Comparison of ENCODE assay signal across 8 mouse cellular contexts in the genomic region with DNA sequence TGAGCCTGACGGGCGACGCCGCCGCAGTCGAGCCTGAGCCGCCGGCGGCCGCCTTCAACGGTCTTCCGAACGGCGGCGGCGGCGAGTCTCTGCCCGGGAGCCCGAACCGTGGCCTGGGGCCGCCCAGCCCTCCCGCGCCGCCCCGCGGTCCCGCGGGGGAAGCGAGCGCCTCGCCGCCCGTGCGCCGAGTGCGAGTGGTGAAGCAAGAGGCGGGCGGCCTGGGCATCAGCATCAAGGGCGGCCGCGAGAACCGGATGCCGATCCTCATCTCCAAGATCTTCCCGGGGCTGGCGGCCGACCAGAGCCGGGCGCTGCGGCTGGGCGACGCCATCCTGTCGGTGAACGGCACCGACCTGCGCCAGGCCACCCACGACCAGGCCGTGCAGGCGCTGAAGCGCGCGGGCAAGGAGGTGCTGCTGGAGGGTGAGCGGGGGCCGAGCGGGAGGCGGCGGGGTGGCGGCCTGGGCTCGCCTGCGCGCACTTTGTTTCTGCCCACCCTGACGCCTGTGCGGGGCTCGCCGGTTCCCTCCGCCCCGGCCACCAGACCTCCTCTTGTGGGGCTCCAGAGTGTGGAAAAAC. TPM values are rescaled to one million over a fixed set of nuclear protein-coding genes. Genes with fewer than 3 reads are reported as not detected.
DNase-seq lines count a peak whose midpoint lies in the region; ATAC-seq and TF ChIP-seq lines count a peak whose summit lies in the region.

No protein-coding gene starts in this region.

- no peak for TF ChIP-seq POLR2A in liver, adult 2 months (IDR thresholded peaks at IDR 0.05; ENCODE audit: extremely low read depth, insufficient read depth, low read length)

- DNase-seq in cerebellum, postnatal 14 days: peak; percentile 64 to 73
- peak; percentile 27 to 58 for DNase-seq in gastrocnemius, postnatal 36 days
- peak; percentile 57 for DNase-seq in kidney, adult 11 months
- DNase-seq in liver, adult 2 months (ENCODE audit: extremely low read depth, low read depth, low spot score): no peak
- peak; percentile 38 for DNase-seq in midbrain, postnatal 0 days (ENCODE audit: low spot score)
- peak; percentile 16 to 38 for DNase-seq in spleen, postnatal 36 days (ENCODE audit: low spot score in 2 of 2)

- no peaks in the 10 kb centered on the region; the same call in 1 of the 2 replicates for H3K9me3 ChIP-seq in erythroblast, embryonic 14.5 days (ENCODE audit: control insufficient read depth, low read length)
- no peaks in the 10 kb centered on the region for H3K9me3 ChIP-seq in midbrain, postnatal 0 days (ENCODE audit: low read length)

- H3K9ac ChIP-seq in liver, adult 2 months (ENCODE audit: low read depth, low read length): peak overlapping the region; percentile 86
- H3K9ac ChIP-seq in midbrain, postnatal 0 days (replicated peaks; ENCODE audit: low read length, poor library complexity, severe bottlenecking): peak overlapping the region; percentile 83

- H3K27me3 ChIP-seq in erythroblast, embryonic 14.5 days (ENCODE audit: control insufficient read depth): peaks cover 68% of the 10 kb centered on the region
- no peaks in the 10 kb centered on the region for H3K27me3 ChIP-seq in liver, adult 2 months (ENCODE audit: control insufficient read depth, insufficient read depth, low read length)
- H3K27me3 ChIP-seq in midbrain, postnatal 0 days (ENCODE audit: insufficient read depth, low read length): no peaks in the 10 kb centered on the region

- H3K79me2 ChIP-seq in liver, adult 2 months (ENCODE audit: control insufficient read depth, insufficient read depth, low read length): peaks cover 9% of the 10 kb centered on the region; the same call in 1 of the 2 replicates

- peak overlapping the region; percentile 71 for H3K27ac ChIP-seq in liver, adult 2 months (replicated peaks; ENCODE audit: insufficient read depth, low read depth, low read length)
- H3K27ac ChIP-seq in midbrain, postnatal 0 days (ENCODE audit: low read depth, low read length): peak overlapping the region; percentile 82

- H3K4me1 ChIP-seq in erythroblast, embryonic 14.5 days (ENCODE audit: control insufficient read depth): peaks cover 18% of the 10 kb centered on the region
- peaks cover 2% of the 10 kb centered on the region for H3K4me1 ChIP-seq in liver, adult 2 months (ENCODE audit: control insufficient read depth, insufficient read depth, low read length)
- peaks cover 7% of the 10 kb centered on the region; the same call in 1 of the 2 replicates for H3K4me1 ChIP-seq in midbrain, postnatal 0 days (ENCODE audit: insufficient read depth, low read length)

- H3K4me3 ChIP-seq in erythroblast, embryonic 14.5 days (replicated peaks): peak overlapping the region; percentile 65
- H3K4me3 ChIP-seq in liver, adult 2 months (ENCODE audit: insufficient read depth, low read depth, low read length): peak overlapping the region; percentile 79
- H3K4me3 ChIP-seq in midbrain, postnatal 0 days (ENCODE audit: low read depth, low read length): peak overlapping the region; percentile 89

- intact Hi-C loops in gastrocnemius, postnatal 36 days (cut with DNase I): no loop called here

- under 1% methylated on average over 76 of the region's 76 CpGs for WGBS in liver, adult 2 months
- WGBS in midbrain, postnatal 0 days: 0% methylated on average over 59 of the region's 76 CpGs

- H3K36me3 ChIP-seq in erythroblast, embryonic 14.5 days (ENCODE audit: control insufficient read depth): no peaks in the 10 kb centered on the region
- H3K36me3 ChIP-seq in liver, adult 2 months (ENCODE audit: control insufficient read depth, insufficient read depth, low read length): no peaks in the 10 kb centered on the region
- no peaks in the 10 kb centered on the region for H3K36me3 ChIP-seq in midbrain, postnatal 0 days (ENCODE audit: insufficient read depth, low read length)

- ATAC-seq in erythroblast, adult 5-6 weeks (replicated peaks; ENCODE audit: low FRiP score, poor library complexity, severe bottlenecking): no peak
- peak; percentile 69 for ATAC-seq in midbrain, postnatal 0 days (ENCODE audit: low FRiP score)

- peak overlapping the region; percentile 70 for H3K4me2 ChIP-seq in midbrain, postnatal 0 days (ENCODE audit: low read depth, low read length, poor library complexity, severe bottlenecking)

- TF ChIP-seq CTCF in liver, adult 2 months (IDR thresholded peaks at IDR 0.05; ENCODE audit: low read depth, low read length): no peak
- no peak for TF ChIP-seq CTCF in midbrain, postnatal 0 days (IDR thresholded peaks at IDR 0.05)

RNA-seq across cellular contexts. Expression of a gene that starts 0.4 kb away (rescaled TPM):
- 0.01 and 0.08 TPM in 2 replicates for polyA plus RNA-seq in erythroblast, embryonic 14.5 days (2012)
- 2.1 and 4.2 TPM in 2 replicates for total RNA-seq in erythroblast, adult 5-6 weeks (2015; ENCODE audit: low replicate concordance)
- total RNA-seq in erythroblast, adult 5-6 weeks (2017; ENCODE audit: low replicate concordance): 1.7 and 2.9 TPM in 2 replicates
- total RNA-seq in gastrocnemius, postnatal 36 days (2021): 1 to 10 TPM; 5.0 to 5.6 TPM
- 3.0 and 4.9 TPM in 2 replicates for total RNA-seq in liver, adult 2 months (2014; rRNA removed)
- 1.6 TPM in 2 replicates for polyA plus RNA-seq in liver, adult 2 months (2012; rRNA removed)
- total RNA-seq in midbrain, postnatal 0 days (2014; rRNA removed): 7.1 and 7.9 TPM in 2 replicates
- 3.2 and 3.3 TPM in 2 replicates for polyA plus RNA-seq in midbrain, postnatal 0 days (2015; fragmentation: Nextera tagmentation; extraction: Ambion mirVana)

RNA-seq across cellular contexts. Expression of a gene that starts 42.6 kb away (rescaled TPM):
- polyA plus RNA-seq in erythroblast, embryonic 14.5 days (2012): 0.25 and 0.27 TPM in 2 replicates
- 12.7 and 22.6 TPM in 2 replicates for total RNA-seq in erythroblast, adult 5-6 weeks (2015; ENCODE audit: low replicate concordance)
- total RNA-seq in erythroblast, adult 5-6 weeks (2017; ENCODE audit: low replicate concordance): 5.4 and 9.1 TPM in 2 replicates
- 10 to 100 TPM; 18.0 to 21.0 TPM for total RNA-seq in gastrocnemius, postnatal 36 days (2021)
- 8.0 and 9.3 TPM in 2 replicates for total RNA-seq in liver, adult 2 months (2014; rRNA removed)
- polyA plus RNA-seq in liver, adult 2 months (2012; rRNA removed): 11.8 and 14.9 TPM in 2 replicates
- 23.5 and 23.7 TPM in 2 replicates for total RNA-seq in midbrain, postnatal 0 days (2014; rRNA removed)
- polyA plus RNA-seq in midbrain, postnatal 0 days (2015; fragmentation: Nextera tagmentation; extraction: Ambion mirVana): 27.4 and 28.0 TPM in 2 replicates
